Mouse (Mus musculus): ENCODE measurements at regions not wholly inside any gene's neighbourhood (a gene's known extent, or its start where the extent isn't known, plus 50 kb on each side); places are given as distances from the start of the nearest gene placed in this dataset.

DNA sequence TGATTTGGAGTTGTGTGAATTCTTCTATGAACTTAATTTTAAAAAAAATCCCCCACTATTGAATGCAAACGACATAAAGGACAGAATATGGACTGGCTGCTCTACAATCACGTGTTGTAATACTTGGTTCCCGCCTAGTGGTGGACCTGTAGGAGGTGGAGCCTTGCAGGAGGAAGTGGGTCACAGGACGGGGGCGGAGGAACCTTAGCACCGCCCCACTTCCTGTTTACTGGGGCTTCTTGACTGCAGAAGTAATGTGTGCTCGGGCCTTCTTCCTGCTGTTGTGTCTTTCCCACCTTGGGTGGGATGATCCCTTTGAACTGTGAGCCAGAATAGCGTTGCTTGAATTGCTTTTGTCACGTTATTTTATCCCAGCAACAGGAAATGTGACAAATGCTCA, 52.2 kb upstream of the Tmem108 start:
- CTCF ChIA-PET = no interaction called here

DNA sequence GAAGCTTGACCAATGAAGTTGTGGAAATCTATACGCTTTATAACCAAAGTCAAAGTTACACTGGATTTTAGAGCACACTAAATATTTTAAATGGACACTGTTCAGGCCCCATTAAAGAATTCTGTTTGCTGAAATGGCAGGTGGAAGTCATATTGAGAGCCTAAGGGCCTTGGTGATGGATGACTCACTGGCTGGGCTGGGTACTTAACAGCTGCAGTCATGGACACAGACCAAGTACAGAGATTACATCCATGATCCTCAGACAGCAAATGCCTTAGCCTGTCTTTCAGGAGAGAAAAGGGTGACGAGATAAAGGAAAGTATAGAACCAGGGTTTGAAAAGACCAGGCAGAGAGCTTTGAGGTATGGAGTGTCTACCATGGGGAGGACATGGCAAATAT, 57.4 kb upstream of the Tmem108 start:
- CTCF ChIA-PET = no interaction called here

DNA sequence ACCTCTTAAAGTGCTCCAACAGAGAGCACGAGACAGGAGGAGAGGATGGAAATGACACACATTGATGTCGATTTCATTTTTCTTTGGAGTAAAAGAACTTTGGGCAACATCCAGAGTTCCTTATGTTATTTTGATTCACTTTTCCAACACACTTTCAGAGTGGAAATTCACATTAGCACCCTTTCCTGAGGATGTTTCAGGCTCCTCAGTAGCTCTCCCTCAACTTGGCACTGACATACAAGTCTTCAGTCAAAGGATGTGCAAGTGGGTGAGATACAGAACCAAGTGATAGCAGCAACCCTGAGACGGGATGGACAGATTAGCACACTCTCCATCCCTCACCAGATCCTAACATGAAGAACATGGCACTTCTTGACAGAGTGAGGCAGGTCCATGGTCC, 60.0 kb upstream of the Tmem108 start:
- CTCF ChIA-PET = no interaction called here

DNA sequence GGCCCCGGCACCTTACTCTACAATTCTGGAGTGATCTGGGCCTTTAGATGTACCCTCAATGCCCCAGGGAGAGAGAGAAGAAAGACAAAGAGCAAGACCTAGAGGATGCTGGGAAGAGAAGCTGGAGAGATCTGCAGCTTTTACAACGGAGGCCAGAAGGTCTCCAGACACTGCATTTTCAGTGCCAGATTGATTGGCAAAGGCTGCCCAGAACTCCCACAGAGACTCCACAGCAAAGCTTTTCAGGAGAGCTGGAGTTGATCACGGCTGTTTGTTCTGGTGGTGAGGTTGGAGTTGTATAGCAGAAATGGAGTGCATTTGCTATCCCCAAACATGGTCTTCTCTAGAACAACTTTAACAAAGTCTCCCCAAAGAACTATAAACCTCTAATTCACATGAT, 61.9 kb upstream of the Tmem108 start:
- CTCF ChIA-PET = no interaction called here

DNA sequence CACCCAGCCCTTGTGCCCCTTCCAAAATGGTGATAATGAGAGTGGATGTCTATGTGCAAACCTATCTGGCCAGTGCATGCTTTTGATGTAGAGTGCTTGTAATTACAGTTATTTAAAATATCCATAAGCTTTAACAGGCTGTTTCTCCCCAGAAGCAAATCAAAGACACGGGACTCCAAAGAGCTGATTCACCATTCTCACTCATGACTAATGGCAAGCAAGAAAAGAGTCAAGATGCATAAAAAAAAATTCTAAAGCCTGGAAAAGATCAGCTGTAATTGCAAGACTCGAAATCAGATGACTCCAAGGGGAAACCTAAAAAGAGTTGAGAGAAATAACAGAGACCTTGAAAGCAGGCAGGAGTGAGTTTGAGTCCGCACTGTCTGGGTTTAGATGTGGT, 79.6 kb upstream of the Tmem108 start:
- CTCF ChIA-PET = interaction anchor here (0.6 kb wide), 1 partner anchor 14 kb away, joined by 3 read pairs; no protein-coding TSS in a partner anchor

DNA sequence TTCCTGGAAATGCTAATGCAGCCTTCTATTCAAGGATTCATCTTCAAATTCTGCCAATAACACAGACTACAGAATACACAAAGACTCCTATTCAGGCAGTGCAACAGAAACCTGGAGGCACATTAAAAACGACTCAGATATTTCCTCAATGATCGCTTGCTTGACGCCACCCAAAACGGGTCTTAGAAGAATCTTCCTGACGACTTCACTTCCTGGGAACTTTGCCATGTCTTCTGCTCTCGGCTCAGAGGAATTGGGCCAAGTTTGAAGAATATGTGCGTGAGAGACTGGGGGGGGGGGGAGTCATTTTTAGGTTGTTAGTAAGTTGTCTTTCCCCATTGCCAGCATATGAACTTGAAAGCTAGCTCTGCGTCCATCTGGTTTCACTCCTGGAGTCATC, 82.2 kb upstream of the Tmem108 start:
- CTCF ChIA-PET = no interaction called here

DNA sequence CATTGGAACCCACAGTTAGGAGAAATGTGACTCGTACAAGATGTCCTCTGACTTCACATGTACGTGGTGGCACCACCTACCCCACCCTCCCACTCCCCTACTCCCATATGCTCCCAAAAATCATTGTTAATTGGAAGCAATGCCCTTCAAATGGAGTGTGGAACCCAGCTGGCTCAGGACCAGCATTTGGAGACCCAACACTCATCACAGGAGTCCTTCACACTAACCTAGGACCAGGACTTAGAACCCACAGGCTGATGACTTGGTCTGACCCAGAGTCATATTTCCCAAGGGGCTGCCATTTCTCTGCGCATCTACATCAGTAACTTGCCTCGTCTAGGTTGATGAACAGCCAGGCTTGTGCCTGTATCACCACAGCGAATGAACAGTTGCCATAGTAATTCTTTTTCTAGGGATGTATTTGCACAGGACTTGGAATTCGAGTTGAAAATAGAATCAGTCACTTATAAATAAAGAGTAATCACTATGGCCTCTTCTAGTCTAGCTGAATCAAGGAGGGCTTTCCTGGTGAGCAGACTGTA, 84.3 kb upstream of the Tmem108 start:
- CTCF ChIA-PET = no interaction called here

DNA sequence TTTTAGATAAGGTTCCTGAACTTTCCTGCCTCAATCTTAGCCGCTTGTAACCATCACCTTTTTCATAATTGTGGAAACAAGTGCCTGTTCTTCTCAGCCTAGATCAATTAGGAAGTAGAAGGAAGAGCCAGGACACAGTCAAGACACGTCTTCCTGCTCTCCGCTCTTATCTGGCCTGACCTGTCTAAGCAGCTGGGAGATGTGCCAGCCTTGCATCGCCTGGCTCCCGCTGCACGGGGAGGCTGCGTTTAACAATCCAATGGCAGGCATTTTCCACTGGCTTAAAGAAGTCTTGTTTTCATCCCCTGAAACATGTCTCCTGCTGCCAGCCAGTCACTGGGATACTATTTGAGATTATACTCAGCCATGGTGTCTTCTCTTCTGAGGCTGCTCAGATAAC, 86.3 kb upstream of the Tmem108 start:
- CTCF ChIA-PET = no interaction called here

DNA sequence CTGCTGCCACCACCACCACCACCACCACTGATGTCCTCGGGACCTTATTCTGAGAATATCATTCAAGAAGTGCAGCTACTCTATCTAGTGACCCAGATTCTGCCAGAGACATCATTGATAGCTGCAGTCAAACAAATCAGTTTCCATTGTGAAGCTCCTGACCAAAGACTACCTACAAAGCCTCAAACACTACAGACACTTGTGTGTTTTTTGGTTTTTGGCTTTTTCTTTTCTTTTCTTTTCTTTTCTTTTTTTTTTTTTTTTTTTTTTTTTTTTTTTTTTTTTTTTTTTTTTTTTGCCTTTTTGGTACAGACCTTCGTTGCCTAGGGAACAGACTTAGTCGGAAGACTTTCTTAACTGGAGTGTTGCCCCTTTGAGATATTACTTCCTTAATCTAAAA, 87.4 kb upstream of the Tmem108 start:
- CTCF ChIA-PET = no interaction called here

DNA sequence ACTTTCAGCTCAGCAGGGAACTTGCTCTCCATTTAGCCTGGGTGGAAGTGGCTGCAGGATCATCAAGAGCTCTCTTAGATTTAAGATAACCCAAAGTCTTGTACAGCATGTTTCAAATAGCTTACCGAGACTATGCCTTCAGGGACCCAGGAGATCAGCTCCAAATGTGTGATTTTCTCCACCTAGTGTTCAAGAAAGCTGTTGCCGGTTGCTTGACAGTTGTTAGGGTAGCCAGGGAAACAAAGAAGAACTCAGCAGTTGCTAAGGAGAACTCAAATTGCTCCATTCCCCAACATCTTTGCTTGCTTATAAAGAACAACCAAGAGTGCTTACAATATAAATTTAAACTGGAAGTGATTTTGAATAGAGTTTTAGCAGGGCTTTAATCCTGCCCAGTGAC, 91.1 kb upstream of the Tmem108 start:
- CTCF ChIA-PET = no interaction called here

DNA sequence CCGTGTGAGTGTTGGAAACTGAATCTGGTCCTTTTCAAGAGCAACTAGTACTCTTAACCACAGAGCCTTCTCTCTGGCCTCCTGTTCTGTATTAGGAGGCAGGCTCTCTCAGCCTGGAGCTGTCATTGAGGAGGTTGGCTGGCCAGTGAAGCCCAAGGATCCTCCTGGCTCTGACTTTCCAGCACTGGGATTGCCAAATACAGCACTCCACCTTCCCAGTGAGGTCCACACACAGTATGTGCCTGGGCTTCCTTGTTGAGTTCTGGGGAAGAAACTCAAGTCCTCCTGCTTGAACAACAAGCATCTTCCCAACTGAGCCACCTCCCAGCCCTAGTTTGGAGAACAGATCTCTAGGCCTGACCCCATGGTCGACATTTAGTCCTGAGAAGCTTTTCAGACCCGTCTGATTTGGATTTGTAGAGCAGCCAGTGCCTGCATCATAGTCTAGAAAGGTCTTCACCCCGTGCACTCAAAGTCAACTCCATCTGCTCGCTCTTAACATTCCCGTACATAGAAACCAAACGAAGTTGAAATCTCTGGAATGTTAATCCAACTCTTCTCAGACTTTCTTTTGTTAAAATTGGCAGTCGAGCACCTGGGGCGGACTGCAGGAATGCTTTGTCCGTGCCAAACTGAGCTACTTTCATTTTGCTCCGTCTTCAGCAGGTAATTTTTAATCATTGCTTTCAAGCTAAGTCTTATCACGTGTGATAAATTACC, 99.2 kb upstream of the Tmem108 start:
- CTCF ChIA-PET = interaction anchor here (0.6 kb wide), 1 partner anchor 416 kb away, joined by 3 read pairs; no protein-coding TSS in a partner anchor

DNA sequence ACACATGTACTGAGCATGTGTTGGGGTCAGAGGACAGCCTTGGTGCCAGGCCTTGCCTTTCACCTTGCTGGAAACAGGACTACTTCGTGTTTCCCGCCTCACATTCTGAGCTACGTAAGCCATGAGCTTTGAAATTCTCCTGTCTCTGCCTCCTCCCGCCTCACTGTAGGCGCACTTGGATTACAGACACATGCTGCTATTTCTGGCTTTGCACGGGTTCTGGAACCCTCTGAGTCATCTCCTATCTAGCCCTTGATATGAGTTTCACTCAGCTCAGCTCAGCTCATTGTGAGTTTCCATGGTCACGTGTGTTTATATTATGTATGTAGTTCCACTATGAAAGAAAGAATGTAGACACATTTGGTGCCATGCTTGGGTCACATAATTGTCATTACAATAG, 100.9 kb upstream of the Tmem108 start:
- CTCF ChIA-PET = no interaction called here

DNA sequence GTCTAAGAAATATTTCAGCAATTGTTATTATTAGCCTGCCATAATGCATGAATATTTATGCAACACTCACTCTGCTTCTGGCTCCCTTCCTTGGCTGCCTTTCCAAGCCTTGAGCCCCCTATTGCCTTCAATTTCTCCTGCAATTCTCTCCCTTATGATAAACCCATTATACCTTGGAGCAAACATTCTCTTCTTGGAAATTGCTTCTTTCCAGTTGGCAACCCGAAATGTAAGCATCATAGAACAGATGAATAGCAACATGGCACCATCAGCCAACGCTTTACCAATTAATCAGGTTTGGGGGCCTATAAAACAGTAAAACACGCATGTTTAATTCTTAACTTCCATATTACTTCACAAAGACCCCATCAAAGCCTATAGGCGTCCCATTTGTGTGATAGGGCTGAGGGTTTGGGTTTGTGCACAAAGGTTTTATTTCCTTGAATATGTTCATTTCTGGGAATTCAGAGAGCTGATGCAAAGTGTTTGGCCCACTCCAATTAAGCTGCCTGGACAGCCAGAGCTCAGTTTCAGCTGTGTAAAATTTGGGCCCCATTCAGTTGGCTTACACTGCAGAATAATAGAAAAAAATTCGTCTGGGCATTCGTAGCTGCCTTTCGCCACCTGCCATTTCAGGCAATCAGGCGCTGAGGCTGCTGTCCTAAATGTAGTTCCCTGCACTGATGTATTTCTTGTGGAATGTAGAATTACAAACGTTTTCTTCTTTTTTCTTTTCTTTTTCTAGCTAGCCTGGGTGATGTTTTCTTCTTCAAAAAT, 106.0 kb upstream of the Tmem108 start:
- CTCF ChIA-PET = no interaction called here

DNA sequence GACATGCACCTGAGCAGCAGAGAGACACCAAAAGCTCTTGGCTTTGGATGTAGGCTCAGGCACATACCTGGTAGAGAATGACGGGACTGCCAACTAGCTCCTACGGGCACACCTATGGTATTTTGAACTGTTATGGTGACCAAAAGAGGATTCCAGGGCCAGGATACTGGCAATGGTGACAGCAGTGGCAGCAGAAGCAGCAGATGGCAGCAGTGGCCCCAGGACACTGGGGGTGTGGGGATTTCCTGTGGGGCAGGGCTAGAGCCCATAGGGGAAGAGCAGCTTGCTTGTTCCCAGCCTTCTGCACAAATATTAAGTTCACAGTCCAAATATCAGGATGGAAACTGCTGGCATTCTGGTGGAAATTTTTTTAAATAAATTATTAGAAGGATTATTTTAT, 107.6 kb upstream of the Tmem108 start:
- CTCF ChIA-PET = no interaction called here

DNA sequence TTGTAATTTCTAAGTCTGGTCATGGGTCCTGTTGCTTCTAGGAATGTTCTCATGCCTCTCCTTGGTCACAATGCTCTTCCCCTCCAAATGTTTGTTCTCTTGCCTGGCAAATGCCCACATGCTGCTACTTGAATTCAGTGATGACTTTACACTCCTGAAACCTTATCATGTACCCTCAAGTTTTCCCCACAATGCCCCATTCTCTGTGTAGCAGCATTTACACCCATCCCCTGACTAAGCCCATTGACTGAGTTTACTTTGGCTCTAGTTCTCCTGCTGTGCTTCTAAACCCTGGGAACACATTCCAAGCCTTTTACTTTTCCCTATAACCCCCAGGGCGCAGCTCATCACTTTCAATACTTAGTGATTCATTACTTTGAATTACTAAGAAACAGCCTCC, 110.5 kb upstream of the Tmem108 start:
- CTCF ChIA-PET = no interaction called here

DNA sequence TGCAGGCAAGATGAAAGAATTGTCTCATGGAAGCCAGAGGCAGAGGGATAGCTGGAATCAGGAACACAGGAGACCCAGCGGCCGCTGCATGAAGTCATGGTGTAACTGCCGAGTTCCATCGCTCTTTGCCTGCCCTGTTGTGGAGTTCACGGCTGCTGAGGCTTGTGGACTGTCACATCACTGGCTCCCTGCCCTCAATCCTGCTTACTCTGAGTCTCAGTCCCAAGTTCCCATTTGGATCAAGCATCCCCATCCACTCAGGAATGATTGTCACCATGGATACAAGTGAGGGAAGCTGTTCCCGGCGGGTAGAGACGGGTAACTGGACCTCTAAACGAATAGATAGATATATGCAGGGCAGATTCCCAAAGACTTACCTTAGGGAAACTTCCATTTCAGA, 112.2 kb upstream of the Tmem108 start:
- CTCF ChIA-PET = no interaction called here

DNA sequence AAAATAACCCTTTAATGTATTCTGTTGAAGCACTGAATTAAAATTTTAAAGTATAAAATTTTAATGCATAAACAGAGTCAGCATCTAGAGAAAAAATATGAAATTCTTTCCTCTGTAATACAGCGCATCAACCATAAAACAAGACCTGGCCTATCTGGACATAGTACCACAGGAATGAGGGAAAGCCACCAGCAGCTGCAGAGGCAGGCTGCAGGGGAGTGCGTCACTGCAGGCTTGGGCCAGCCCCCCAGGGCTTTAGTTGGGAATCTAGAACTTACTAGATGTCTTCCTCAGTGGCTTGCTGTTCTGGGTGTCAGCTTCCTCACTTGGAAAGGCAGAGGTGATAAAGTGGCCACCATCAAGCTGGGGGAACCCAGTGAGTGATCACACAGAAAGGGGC, 116.2 kb upstream of the Tmem108 start:
- CTCF ChIA-PET = no interaction called here

DNA sequence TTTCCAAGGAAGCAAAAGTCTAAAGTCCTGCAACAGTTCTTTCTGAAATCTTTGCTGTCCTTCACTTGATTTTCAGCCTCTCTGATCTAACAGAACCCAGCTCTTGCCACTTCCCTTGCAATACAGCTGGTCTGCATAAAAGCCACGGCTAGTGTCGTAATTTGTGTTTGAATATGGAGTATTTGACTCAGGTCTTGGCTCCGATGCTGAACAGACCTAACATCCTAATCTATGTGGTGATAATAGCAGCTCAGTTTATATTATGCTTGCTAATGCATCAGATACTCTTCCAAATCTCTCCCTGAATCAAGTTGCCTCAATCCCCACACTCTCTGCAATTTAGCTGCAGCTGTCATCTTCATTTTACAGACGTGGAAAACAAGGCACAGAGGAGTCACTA, 109.5 kb upstream of the Nphp3 start:
- CTCF ChIA-PET = no interaction called here

DNA sequence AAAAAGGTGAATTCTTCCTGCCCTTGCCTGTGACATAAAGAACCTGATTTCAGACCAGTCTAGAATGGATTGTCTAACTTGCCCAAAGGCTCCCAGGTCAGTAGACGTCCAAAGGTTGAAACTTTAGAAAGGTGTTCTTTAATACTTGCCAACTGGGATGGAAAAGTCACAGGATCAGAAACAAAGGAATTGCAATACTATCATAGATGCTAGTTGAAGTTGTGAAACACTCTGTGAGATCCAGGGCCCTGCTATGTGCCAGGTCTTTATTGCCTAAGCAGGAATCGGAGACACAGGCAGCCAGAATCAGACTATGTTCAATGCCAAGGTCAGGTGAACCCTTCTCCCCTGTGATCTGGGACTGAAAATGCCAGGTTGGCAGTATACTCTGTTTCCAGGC, 108.0 kb upstream of the Nphp3 start:
- CTCF ChIA-PET = no interaction called here

DNA sequence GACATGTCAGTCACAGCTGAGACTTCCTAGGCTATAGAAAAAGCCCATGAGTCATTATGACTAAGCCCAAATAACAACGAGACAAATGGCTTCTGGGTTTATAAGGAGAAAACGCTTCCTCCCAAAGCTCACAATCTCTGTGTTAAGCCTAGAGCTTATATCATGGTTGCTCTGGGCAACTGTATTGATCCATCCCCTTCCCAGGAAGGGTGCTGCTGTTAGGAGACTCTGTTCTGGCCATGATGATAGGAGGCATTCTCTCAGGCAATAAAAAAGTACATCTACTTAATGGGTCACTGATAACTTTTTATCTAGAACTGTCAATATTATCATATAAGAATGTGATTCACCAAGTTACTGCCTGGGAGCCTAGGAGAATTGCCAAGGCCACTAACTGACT, 103.0 kb upstream of the Nphp3 start:
- CTCF ChIA-PET = interaction anchor here (0.6 kb wide), 1 partner anchor 564 kb away, joined by 3 read pairs; no protein-coding TSS in a partner anchor

DNA sequence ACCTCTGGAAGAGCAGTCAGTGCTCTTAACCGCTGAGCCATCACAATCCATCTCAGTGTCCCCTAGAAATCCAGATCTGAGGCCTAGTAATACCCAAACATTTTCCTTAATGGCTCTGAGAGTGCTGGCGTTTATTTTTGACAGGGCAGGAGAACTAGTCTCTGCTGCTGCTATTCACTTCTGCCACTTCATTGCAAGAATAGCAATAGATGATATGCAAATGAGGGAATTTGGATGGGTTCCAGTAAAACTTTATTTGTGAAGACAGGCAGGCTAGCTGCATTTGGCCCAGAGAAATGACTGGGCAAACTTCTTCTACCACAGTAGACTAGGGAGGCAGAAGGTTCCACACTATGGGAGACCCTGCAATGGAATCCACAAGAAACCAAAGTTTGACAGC, 91.0 kb upstream of the Nphp3 start:
- CTCF ChIA-PET = no interaction called here

DNA sequence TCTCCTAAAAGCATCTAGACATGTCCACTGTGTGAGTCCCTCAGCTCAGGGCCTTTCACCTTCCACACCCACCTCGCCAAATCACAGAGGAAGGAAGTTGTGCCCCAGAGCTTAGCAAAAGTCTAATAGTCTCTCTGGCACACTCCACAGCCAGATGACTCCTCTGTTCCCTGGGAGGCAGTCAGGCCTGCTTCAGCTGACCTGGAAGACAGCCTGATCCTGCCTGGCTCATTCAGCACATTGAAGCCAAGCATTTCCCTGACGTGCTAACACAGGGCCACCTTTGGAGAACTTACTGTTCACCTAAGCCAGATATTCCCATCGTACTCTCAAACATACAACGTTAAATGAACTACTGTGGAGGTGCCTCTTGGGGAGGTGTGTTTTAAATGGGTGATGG, 87.2 kb upstream of the Nphp3 start:
- CTCF ChIA-PET = no interaction called here

DNA sequence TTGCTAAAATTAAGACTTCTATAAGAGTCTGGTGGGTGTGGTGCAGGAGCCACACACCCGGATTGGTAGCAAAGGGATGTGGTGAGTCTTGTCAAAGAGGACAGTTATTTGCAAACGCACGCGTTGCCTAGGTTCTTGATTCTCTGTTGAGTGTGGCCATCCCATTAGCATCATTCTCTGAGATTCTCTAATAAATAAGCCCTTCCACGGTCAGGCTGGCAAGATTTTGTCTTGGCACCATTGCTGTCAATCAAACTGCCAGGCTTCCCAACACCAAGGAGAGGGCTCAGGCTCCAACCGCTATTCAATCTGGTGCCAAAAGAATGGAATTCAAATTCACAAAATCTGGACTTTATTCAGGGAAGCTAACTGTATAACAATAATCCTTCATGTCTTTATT, 84.6 kb upstream of the Nphp3 start:
- CTCF ChIA-PET = no interaction called here

DNA sequence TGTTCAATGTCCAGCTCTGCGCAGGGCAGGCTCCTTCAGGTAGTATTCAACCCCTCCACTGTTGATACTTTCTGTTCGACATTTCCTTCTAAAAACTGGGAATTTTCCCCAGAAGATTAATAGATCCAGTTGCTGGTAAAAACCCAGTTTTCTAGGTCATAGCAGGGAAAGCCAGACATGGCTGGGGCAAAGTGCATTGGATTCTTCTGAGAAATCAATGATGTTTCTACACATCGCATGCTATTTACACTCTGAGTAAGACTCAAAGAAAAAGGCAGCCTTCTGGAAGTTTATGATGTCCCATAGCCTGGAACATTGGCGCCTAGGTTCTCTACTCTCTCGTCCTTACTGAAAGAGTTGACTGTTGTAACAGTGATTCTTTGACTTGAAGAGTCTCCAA, 80.0 kb upstream of the Nphp3 start:
- CTCF ChIA-PET = no interaction called here
